Mouse (Mus musculus): ENCODE data around the gene Reg1.

- TF ChIP-seq TCF12 (IDR thresholded peaks at IDR 0.05; ENCODE audit: insufficient read depth, poor library complexity, severe bottlenecking) (no peak), POLR2A (IDR thresholded peaks at IDR 0.05; ENCODE audit: insufficient read length, low read depth) (no peak), TCF3 (IDR thresholded peaks at IDR 0.05; ENCODE audit: insufficient read length, low read depth) (no peak), CEBPB (IDR thresholded peaks at IDR 0.05; ENCODE audit: insufficient read depth, poor library complexity, severe bottlenecking) (no peak), USF1 (IDR thresholded peaks at IDR 0.05; ENCODE audit: low read depth) (no peak)
Measured at GRCm38 (mm10) chr6:78468772-78469171, 46.3 kb downstream of the Reg1 start, which contains the start of gene Reg3g.

Data from myocyte (in vitro differentiated cells).